ENCODE assay signal across 21 mouse cellular contexts in the genomic region with DNA sequence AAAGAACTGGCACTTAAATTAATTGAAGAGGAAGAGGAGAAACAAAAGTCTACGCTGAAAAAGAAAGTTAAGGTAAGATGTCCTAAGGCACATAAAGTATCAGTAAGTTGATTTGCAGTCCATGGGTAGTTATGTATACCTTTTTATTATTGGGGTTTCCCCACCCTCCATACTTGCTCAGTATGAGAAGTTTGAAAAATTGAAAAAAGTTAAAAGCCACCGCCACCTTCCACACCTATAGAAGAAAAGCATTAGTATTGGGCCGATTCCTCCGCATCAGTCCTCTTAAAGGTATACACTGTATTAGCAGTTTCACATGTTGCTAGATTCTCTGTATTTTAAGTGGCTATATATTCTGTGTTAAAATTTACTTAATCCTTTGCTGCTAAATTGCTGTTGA. TPM values are rescaled to one million over a fixed set of nuclear protein-coding genes. Genes with fewer than 3 reads are reported as not detected.
DNase-seq lines count a peak whose midpoint lies in the region; ATAC-seq lines count a peak whose summit lies in the region.
"Had no signal": no experiment of that assay in that cellular context is flagged by ENCODE, and none has a peak within 500 bp of the region (broad histone marks: within the 10 kb centered on the region; RNA-seq: fewer than 3 reads in every experiment).

No protein-coding gene starts in this region.

- peaks cover 38% of the 10 kb centered on the region for H3K36me3 ChIP-seq in kidney, embryonic 14.5 days (ENCODE audit: control insufficient read depth, insufficient read depth, low read length)
- H3K36me3 ChIP-seq in hindbrain, embryonic 10.5 days, result peaks cover 92% of the 10 kb centered on the region

- no peak overlapping the region for H3K9ac ChIP-seq in kidney, embryonic 14.5 days (ENCODE audit: low read depth, low read length)

- no peaks in the 10 kb centered on the region for H3K4me1 ChIP-seq in kidney, embryonic 14.5 days (ENCODE audit: control insufficient read depth, insufficient read depth, low read length)
- no peaks in the 10 kb centered on the region for H3K4me1 ChIP-seq in hindbrain, embryonic 10.5 days (replicated peaks)

- WGBS in kidney, embryonic 14.5 days, result 93% methylated on average over 4 of the region's 4 CpGs
- WGBS in hindbrain, embryonic 10.5 days, result 98% methylated on average over 4 of the region's 4 CpGs

- no peaks in the 10 kb centered on the region for H3K27me3 ChIP-seq in kidney, embryonic 14.5 days (ENCODE audit: control insufficient read depth, insufficient read depth, low read length)
- no peaks in the 10 kb centered on the region for H3K27me3 ChIP-seq in hindbrain, embryonic 10.5 days (ENCODE audit: insufficient read depth, poor library complexity, severe bottlenecking)
- H3K27me3 ChIP-seq: CH12.LX, Patski had no signal

- peak; percentile 45 for ATAC-seq in CD4-positive, CD25-positive, alpha-beta regulatory T cell, adult 4 months
- peak; percentile 72 for ATAC-seq in activated CD4-positive, CD25-positive, alpha-beta regulatory T cell, adult 4 months
- peak; percentile 61 for ATAC-seq in inflammation-experienced regulatory T-cells, adult 6 months
- ATAC-seq in kidney, embryonic 14.5 days (ENCODE audit: low FRiP score, low TSS enrichment), result no peak
- ATAC-seq: Patski had no signal

- no peaks in the 10 kb centered on the region for H3K9me3 ChIP-seq in kidney, embryonic 14.5 days (ENCODE audit: control insufficient read depth, low read length)
- H3K9me3 ChIP-seq in hindbrain, embryonic 10.5 days, result no peaks in the 10 kb centered on the region
- H3K9me3 ChIP-seq: G1E had no signal

- H3K4me2 ChIP-seq in kidney, embryonic 14.5 days (replicated peaks; ENCODE audit: low read depth, low read length), result no peak overlapping the region

- DNase-seq in ovary, postnatal 36 days (ENCODE audit: low spot score), result no peak
- no peak for DNase-seq in hindbrain, embryonic 10.5 days (ENCODE audit: low spot score)
- DNase-seq: adrenal gland, adult 2 months; adrenal gland, adult 8-10 months; adrenal gland, postnatal 10 days; adrenal gland, postnatal 14 days; adrenal gland, postnatal 25 days; adrenal gland, postnatal 36 days; B cell, adult 2 months; cerebellum, adult 11 months; cerebellum, adult 11-12 months; cerebellum, adult 18-20 months; cerebellum, adult 2 months; cerebellum, adult 8-10 months had no signal

- no peak overlapping the region for H3K4me3 ChIP-seq in kidney, embryonic 14.5 days (ENCODE audit: low read length)
- H3K4me3 ChIP-seq in hindbrain, embryonic 10.5 days, result no peak overlapping the region

- no peak overlapping the region for H3K27ac ChIP-seq in kidney, embryonic 14.5 days (ENCODE audit: low read depth, low read length)
- no peak overlapping the region for H3K27ac ChIP-seq in hindbrain, embryonic 10.5 days

RNA-seq across cellular contexts. Expression of a gene that starts 58.6 kb away (rescaled TPM):
- polyA plus RNA-seq in CD4-positive, CD25-positive, alpha-beta regulatory T cell, adult 4 months (2017; shearing (Covaris generic)), result 10 to 100 TPM; 29.4 to 39.4 TPM
- 10 to 100 TPM; 25.4 to 29.9 TPM for polyA plus RNA-seq in activated CD4-positive, CD25-positive, alpha-beta regulatory T cell, adult 4 months (2017; shearing (Covaris generic))
- 10 to 100 TPM; 27.7 to 35.0 (median 33.4) TPM for polyA plus RNA-seq in inflammation-experienced regulatory T-cells, adult 6 months (2017; shearing (Covaris generic))
- 22.0 and 31.0 TPM in 2 replicates for polyA plus RNA-seq in kidney, embryonic 14.5 days (2014; fragmentation: Nextera tagmentation; extraction: Ambion mirVana)
- polyA plus RNA-seq in hindbrain, embryonic 10.5 days (2016; fragmentation: Nextera tagmentation; extraction: Ambion mirVana), result 28.8 and 34.5 TPM in 2 replicates
